Mouse (Mus musculus) erythroblast, adult 5-6 weeks (primary cell): Measurements from ENCODE around the gene Diaph3. TPM values are rescaled to one million over a fixed set of nuclear protein-coding genes. Genes with fewer than 3 reads are reported as not detected.

Source experiments
- ATAC-seq: replicated peaks from 2 replicates; pipeline ENCODE4 v1.8.0; 2016; ENCODE audit warnings: moderate number of reproducible peaks, mild to moderate bottlenecking, moderate TSS enrichment, inconsistent platforms; ENCODE audit not compliant: poor library complexity, low FRiP score, severe bottlenecking
- total RNA-seq, 2 experiments: library from RNA; stranded (forward) in 1 of 2; stranded (reverse) in 1 of 2; fragments of 150-400 nt in 1 of 2; fragments of 200-764, 138-1000 nt in 1 of 2; gene quantifications; 2 replicates each; pipeline versions ENCODE4 v1.2.3 to v1.2.4; 2015 to 2017; ENCODE audit warnings: low replicate concordance in 2 of 2

Gene Diaph3
- total RNA-seq (2015; ENCODE audit: low replicate concordance) (44.7 and 58.8 TPM in 2 replicates), total RNA-seq (2017; ENCODE audit: low replicate concordance) (129 and 132 TPM in 2 replicates)

DNA sequence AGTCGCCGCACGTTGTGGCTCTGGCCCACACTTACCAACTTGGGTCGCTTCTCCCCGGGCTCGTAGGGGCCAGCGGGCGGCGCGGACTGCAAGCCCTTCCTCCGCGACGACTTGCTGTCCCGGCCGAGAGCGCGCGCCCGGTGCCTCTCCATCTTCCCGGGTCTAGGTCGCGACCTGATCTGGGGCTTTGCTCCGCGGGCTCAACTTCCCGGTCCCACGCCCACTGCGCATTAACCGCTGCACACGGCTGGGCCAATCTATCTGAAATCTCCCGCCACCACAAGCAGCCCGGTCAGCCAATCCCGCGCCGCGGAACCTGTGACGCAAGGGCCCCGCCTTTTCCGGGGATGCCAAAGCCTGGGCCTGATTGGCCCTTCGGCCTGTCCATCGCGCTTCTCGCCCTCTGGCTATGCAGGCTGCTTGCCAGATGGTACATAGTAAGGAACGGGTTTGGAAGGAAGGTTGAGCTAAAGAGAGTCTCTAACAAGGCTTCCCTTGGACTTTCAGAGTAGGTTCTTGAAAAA, at the start of gene Diaph3:
Gene Diaph3, minus strand, starts transcription at position 273 of the 524 bp plus-strand sequence.
- ATAC-seq: peak; percentile 96

DNA sequence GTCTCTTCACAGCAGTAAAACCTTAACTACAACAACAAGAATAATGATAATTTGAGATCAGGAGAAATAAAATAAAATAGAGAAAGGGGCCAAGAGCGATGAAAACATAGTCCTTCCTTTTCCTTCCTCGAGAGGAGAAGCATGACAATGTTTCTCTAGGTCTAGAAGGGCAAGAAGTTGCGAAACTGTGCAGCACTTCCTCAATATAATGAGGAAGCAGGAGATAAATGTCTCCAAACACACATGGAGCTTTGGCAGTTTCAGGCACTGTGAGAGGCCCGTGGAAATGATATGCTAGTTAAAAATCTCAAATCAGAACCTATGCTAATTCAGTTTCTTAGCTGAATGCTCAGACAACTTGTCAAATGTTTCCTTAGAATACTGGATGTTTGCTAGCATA, 49.6 kb upstream of the Diaph3 start:
- ATAC-seq: no peak

DNA sequence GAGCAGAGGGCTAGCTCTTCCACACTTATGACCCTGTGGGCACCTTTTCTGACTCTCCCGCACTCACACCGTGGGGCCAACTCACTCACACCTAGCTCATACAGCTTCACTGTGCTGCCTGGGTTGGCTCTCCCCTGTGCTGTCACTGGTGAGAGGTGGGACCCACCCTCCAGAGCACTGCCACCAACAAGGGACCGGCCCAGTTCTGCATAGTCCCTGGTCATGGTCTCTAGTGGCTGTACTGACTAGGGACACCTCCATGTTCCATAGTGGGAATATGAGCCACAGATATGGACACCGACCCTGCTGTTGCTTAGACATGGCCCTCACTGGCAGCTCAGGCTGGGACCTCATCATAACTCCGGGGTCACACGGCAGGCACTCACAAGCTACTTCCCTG, 30.5 kb upstream of the Diaph3 start:
- ATAC-seq: no peak

GRCm38 (mm10) chr14:87169151-87169550, 28.1 kb upstream of the Diaph3 start:
- no peak for ATAC-seq

DNA sequence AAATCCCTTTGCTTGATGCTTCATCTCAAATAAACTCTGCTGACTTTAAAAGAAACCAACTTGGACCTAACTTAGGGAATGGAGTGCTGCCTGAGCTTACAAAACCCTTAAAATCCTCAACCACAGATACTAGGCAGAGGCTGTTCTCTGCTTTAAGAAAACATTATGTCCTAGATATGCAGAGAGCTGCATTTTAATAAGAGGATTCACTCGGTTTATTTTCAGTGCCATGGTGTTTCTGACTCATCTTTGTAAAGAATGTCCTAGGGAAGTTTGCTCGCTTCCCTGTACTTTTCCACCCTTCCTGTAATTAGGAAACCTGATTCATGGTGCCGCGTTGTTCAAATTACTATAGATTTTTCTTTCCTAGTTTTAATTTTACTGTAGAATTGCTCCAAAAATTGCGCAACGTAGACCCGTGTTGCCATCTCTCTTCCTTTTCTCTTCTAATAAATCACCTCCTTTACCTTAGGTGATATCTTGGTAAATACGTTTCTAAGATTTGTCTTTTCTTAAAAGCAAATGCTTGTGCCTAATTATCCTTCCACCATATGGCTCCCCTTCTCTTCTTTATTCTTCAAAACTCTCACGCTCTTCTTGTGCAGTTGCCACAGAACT, 14.7 kb upstream of the Diaph3 start:
- ATAC-seq: no peak

DNA sequence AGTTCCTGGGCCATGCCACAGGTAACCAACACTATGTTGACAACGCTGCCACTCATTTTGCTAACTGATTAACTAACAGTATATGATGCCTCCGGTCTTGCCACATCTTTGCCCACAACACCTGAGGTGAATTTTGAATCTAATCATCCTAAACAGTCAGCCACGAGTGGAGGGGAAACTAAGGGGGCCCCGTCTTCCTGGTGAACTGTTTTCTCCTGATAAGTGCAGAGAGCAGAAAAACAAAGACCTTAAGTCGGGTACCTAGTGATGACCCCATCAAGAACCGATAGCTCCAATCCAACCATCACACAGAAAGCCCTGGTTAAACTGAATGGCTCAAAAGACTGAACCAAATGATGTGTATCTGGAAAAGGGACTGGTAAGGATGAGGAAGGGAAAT, 8.6 kb upstream of the Diaph3 start:
- ATAC-seq: no peak

- no peak for ATAC-seq
These were observed 5.7 kb upstream of the Diaph3 start for GRCm38 (mm10) chr14:87146704-87147103.

DNA sequence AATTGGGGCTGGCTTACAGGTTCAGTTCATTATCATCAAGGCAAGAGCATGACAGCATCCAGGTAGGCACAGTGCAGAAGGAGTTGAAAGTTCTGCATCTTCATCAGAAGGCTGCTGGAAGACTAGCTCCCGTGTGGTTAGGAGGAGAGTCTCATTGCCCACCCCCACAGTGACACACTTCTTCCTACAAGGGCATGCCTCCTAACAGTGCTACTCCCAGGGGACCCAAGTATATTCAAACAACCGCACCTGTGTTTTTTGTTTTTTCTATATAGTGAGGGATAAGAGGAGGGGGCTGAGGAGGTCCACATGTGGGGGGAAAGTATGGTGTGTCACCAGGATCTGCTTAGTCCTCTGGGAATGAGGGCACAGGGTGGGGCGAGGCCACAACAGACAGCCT, 4.3 kb upstream of the Diaph3 start:
- no peak for ATAC-seq

GRCm38 (mm10) chr14:87141777-87142176, 742 bp upstream of the Diaph3 start:
- ATAC-seq: no peak

DNA sequence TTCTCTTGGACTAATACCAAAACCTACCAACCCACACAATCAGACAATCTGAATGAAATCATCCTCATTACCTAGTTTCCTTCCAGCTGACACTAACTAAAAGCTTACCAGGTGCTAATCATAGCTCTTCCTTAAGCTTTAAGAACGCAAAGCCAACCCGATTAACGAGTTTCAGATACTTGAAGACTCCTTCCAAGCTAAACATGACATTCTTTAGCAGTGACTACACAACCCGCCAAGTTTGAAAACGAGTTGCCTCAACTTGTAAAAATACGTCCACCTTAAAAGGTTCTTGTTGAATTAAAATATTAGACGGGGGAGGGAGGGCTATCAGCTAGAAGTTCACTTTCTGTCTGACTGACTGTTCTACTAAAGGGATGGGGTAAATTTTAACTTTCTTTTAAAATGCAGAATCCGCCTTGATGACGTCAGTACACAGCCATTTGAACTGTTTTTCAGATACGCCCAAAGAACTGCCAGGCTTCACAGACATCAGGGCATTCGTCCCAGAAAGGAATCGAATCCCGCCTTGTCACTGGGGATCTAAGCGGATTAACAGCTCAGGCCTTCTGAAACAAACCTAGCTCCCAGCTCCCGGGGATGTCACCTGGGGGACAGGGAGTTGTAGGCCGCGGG, 590 bp downstream of the Diaph3 start:
- ATAC-seq: peak; percentile 58

DNA sequence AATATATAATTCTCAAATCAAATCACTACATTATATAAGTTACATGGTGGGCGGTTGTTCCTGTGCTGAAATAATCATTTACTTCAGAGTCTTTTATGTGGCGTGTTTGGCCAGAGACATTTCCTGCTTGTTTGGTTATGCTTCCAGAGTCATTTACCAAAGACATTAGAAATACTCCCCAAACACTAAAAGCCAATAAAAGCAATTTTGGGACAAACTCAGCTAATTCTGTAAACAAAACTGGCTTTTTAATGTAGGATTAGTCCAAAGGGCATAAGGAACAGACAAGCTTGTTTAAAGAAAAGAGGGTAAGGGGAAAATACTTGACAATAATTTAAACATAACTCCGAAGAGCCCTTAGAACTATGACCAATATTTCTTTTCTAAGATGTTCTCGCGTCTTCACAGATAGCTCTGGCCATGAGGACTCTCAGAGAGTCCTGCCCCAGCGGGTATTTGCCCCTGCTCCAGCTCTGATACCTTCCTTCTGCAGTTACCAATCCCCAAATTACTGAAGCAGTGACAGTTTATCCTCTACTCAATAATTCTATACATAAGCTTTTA, 14.9 kb downstream of the Diaph3 start:
- no peak for ATAC-seq

DNA sequence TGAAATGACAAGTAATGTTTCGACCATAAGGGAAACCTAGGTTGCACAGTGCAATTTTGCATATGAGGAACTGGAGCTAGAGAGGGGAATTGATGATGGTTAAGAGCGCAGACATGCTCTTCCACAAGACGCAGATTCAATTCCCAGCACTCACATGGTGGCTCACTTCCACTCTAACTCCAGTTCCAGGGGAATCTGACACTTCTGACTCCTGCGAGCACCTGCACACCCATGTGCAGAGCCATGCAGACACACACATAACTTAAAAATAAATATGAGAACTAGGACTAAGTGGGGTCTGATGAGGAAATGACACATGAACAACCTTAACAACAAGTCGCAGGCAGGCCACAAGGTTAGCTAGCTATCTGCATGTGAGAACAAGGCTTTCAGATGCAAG, 15.5 kb downstream of the Diaph3 start:
- ATAC-seq: no peak

DNA sequence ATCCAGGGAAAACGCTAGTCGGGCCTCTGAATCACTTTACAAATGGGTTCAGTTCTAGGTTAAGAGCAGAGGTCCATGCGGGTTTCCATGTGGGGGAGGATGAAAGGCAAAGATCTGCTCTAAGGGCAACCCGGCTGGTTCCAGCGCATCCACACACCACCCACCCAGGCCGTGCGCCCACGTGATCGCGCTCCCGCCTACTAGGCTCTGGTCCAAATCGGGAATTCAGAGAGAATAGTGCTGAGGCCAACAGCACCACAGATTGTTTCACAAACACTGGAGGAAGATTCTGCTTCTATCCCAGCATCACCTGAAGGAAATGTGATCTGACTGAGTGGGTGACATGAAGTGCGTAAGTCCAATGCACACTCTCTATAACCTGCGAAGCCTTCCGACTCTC, 17.9 kb downstream of the Diaph3 start:
- ATAC-seq: no peak

DNA sequence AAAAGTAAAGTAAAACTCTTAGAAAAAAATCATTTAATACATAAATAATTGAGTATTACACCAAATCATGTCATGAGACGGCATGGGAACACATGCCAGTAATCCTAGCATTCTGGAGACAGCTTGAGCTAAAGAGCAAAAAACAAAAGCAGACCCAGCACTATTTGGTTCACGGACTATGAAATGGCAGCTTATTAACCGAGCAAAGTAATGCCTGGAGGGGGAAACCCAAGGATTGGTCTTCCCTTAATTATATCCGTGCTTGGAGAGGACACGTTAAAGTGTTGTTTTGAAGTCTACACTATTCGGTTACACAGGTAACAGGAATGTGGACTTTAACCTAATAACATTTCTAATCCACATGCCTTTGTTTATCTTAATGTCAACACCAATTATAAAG, 19.2 kb downstream of the Diaph3 start:
- no peak for ATAC-seq

- ATAC-seq: no peak
These were observed 30.4 kb downstream of the Diaph3 start for GRCm38 (mm10) chr14:87110634-87111033.

GRCm38 (mm10) chr14:87099380-87100088, 41.5 kb downstream of the Diaph3 start:
- ATAC-seq: peak; percentile 71; the same call in 1 of the 2 replicates

DNA sequence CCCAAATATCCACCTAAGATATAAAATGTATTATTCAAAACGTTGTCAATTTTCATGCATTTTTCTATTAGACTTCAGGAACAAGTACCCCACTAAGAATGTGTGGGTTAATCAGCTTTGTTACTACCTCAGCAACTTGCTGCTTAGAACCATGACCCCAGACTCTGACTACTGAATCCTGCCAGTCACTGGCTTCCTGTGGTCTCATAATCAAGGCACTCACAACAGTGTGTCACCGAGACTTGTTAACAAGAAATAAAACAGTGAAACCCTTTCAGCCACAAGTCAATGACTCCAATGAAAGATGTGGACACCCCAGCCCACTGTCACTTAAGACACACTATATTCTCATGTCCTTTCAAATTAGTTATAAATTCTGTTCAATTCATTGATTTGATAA, 42.9 kb downstream of the Diaph3 start:
- no peak for ATAC-seq

DNA sequence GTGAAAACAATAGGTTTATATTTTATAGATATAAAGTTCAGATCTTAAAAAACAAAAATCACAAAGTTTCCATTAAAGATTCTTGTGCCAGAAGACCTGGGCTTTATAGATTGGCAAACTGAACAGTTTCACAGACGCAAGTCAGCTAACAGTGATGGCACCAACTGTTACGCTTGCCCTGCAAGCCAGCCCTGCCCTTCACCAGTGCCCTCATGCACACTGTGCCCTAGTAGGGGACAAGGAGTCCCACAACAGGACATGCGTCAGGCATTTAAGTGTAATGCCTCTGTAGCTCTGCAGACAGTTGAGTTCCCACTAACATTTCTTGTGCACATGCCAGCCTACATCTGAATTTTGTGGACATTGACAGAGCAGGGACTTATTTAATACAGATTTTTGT, 49.5 kb downstream of the Diaph3 start:
- ATAC-seq: no peak

- ATAC-seq: no peak
These were observed 49.9 kb downstream of the Diaph3 start for GRCm38 (mm10) chr14:87091108-87091507.

GRCm38 (mm10) chr14:87088928-87089327, 52.1 kb downstream of the Diaph3 start:
- ATAC-seq: no peak

- ATAC-seq: no peak
These were observed 52.6 kb downstream of the Diaph3 start for GRCm38 (mm10) chr14:87088456-87088855.
